ENCODE assay signal across 10 mouse cellular contexts in genomic region chr2:29669711-29670110, GRCm38 (mm10). TPM values are rescaled to one million over a fixed set of nuclear protein-coding genes. Genes with fewer than 3 reads are reported as not detected.
A peak's percentile ranks its signal among the peaks of the same experiment; 100 is the strongest.
DNase-seq lines count a peak whose midpoint lies in the region; ATAC-seq and TF ChIP-seq lines count a peak whose summit lies in the region.
"Had no signal": no experiment of that assay in that cellular context is flagged by ENCODE, and none has a peak within 500 bp of the region (broad histone marks: within the 10 kb centered on the region; RNA-seq: fewer than 3 reads in every experiment).

No protein-coding gene starts in this region.

- no peaks in the 10 kb centered on the region for H3K36me3 ChIP-seq in embryonic facial prominence, embryonic 14.5 days (ENCODE audit: control insufficient read depth, insufficient read depth, low read length)
- peaks cover 5% of the 10 kb centered on the region; the same call in 1 of the 2 replicates for H3K36me3 ChIP-seq in embryonic facial prominence, embryonic 10.5 days (replicated peaks)
- no peaks in the 10 kb centered on the region for H3K36me3 ChIP-seq in kidney, postnatal 0 days (ENCODE audit: insufficient read depth, low read length)
- peaks cover 50% of the 10 kb centered on the region for H3K36me3 ChIP-seq in E14TG2a.4 (ENCODE audit: insufficient read depth, low read length)
- no peaks in the 10 kb centered on the region for H3K36me3 ChIP-seq in lung, postnatal 0 days (ENCODE audit: insufficient read depth, low read length)
- H3K36me3 ChIP-seq: neural tube, embryonic 12.5 days had no signal

- no peak for ATAC-seq in embryonic facial prominence, embryonic 14.5 days (ENCODE audit: low read depth)
- ATAC-seq in kidney, postnatal 0 days (replicated peaks; ENCODE audit: low FRiP score, low read depth) = no peak
- peak; percentile 42 for ATAC-seq in lung, postnatal 0 days

- H3K9me3 ChIP-seq in embryonic facial prominence, embryonic 14.5 days (ENCODE audit: control insufficient read depth, low read length) = no peaks in the 10 kb centered on the region
- H3K9me3 ChIP-seq in embryonic facial prominence, embryonic 10.5 days = no peaks in the 10 kb centered on the region
- no peaks in the 10 kb centered on the region for H3K9me3 ChIP-seq in kidney, postnatal 0 days (replicated peaks; ENCODE audit: low read length)
- H3K9me3 ChIP-seq in E14TG2a.4 (ENCODE audit: low read length) = no peaks in the 10 kb centered on the region
- no peaks in the 10 kb centered on the region for H3K9me3 ChIP-seq in lung, postnatal 0 days (ENCODE audit: low read length)
- H3K9me3 ChIP-seq: neural tube, embryonic 12.5 days had no signal

- H3K4me2 ChIP-seq in embryonic facial prominence, embryonic 14.5 days (ENCODE audit: low read depth, low read length) = no peak overlapping the region
- no peak overlapping the region for H3K4me2 ChIP-seq in kidney, postnatal 0 days (ENCODE audit: low read length)
- no peak overlapping the region for H3K4me2 ChIP-seq in lung, postnatal 0 days (replicated peaks; ENCODE audit: low read depth, low read length)
- H3K4me2 ChIP-seq: neural tube, embryonic 12.5 days had no signal

- peaks cover 32% of the 10 kb centered on the region for H3K4me1 ChIP-seq in embryonic facial prominence, embryonic 14.5 days (ENCODE audit: control insufficient read depth, insufficient read depth, low read length)
- peaks cover 43% of the 10 kb centered on the region for H3K4me1 ChIP-seq in embryonic facial prominence, embryonic 10.5 days
- H3K4me1 ChIP-seq in kidney, postnatal 0 days (replicated peaks; ENCODE audit: insufficient read depth, low read length) = peaks cover 30% of the 10 kb centered on the region
- peaks cover 88% of the 10 kb centered on the region for H3K4me1 ChIP-seq in E14TG2a.4 (replicated peaks; ENCODE audit: low read depth, low read length)
- H3K4me1 ChIP-seq in lung, postnatal 0 days (ENCODE audit: insufficient read depth, low read depth, low read length) = peaks cover 29% of the 10 kb centered on the region

- TF ChIP-seq EP300 in lung, postnatal 0 days (IDR thresholded peaks at IDR 0.05) = no peak

- TF ChIP-seq CTCF in kidney, postnatal 0 days (IDR thresholded peaks at IDR 0.05; ENCODE audit: low read depth) = no peak
- no peak for TF ChIP-seq CTCF in E14TG2a.4 (conservative IDR thresholded peaks at IDR 0.05; ENCODE audit: low read length)
- no peak for TF ChIP-seq CTCF in lung, postnatal 0 days (IDR thresholded peaks at IDR 0.05)

- H3K4me3 ChIP-seq in embryonic facial prominence, embryonic 14.5 days (ENCODE audit: low read depth, low read length) = no peak overlapping the region
- no peak overlapping the region for H3K4me3 ChIP-seq in embryonic facial prominence, embryonic 10.5 days
- H3K4me3 ChIP-seq in kidney, postnatal 0 days (replicated peaks; ENCODE audit: low read depth, low read length) = no peak overlapping the region
- peak overlapping the region; percentile 13; the same call in 1 of the 2 replicates for H3K4me3 ChIP-seq in E14TG2a.4 (replicated peaks; ENCODE audit: low read length)
- H3K4me3 ChIP-seq in lung, postnatal 0 days (ENCODE audit: low read depth, low read length) = no peak overlapping the region
- H3K4me3 ChIP-seq: neural tube, embryonic 12.5 days had no signal

- no peak overlapping the region for H3K9ac ChIP-seq in embryonic facial prominence, embryonic 14.5 days (ENCODE audit: low read depth, low read length)
- no peak overlapping the region for H3K9ac ChIP-seq in kidney, postnatal 0 days (ENCODE audit: low read depth, low read length)
- H3K9ac ChIP-seq in lung, postnatal 0 days (replicated peaks; ENCODE audit: low read depth) = no peak overlapping the region
- H3K9ac ChIP-seq: neural tube, embryonic 12.5 days had no signal

- DNase-seq in embryonic facial prominence, embryonic 14.5 days (ENCODE audit: low spot score) = peak; percentile 27
- no peak for DNase-seq in embryonic facial prominence, embryonic 10.5 days (ENCODE audit: low spot score)
- peak; percentile 64 for DNase-seq in kidney, postnatal 0 days (ENCODE audit: low spot score)
- no peak for DNase-seq in kidney, postnatal 25 days
- DNase-seq in lung, postnatal 0 days (ENCODE audit: low spot score) = peak; percentile 87
- DNase-seq in embryo, embryonic 10.5 days (ENCODE audit: low spot score) = no peak
- DNase-seq in urinary bladder, adult 2 months (ENCODE audit: low spot score) = no peak
- DNase-seq: embryo, embryonic 11 days had no signal

- H3K27ac ChIP-seq in embryonic facial prominence, embryonic 14.5 days (replicated peaks; ENCODE audit: low read depth, low read length) = peak overlapping the region; percentile 80
- no peak overlapping the region for H3K27ac ChIP-seq in embryonic facial prominence, embryonic 10.5 days (replicated peaks)
- peak overlapping the region; percentile 57 for H3K27ac ChIP-seq in kidney, postnatal 0 days
- H3K27ac ChIP-seq in lung, postnatal 0 days (ENCODE audit: low read length) = peak overlapping the region; percentile 66
- H3K27ac ChIP-seq: neural tube, embryonic 12.5 days had no signal

- H3K27me3 ChIP-seq in embryonic facial prominence, embryonic 14.5 days (replicated peaks; ENCODE audit: control insufficient read depth, insufficient read depth, low read length) = no peaks in the 10 kb centered on the region
- H3K27me3 ChIP-seq in embryonic facial prominence, embryonic 10.5 days (replicated peaks; ENCODE audit: low read depth, poor library complexity, severe bottlenecking) = no peaks in the 10 kb centered on the region
- H3K27me3 ChIP-seq in kidney, postnatal 0 days (ENCODE audit: insufficient read depth, low read length) = no peaks in the 10 kb centered on the region
- H3K27me3 ChIP-seq in E14TG2a.4 (ENCODE audit: insufficient read depth, low read length) = no peaks in the 10 kb centered on the region
- H3K27me3 ChIP-seq in lung, postnatal 0 days (replicated peaks; ENCODE audit: insufficient read depth, low read length) = no peaks in the 10 kb centered on the region
- H3K27me3 ChIP-seq: neural tube, embryonic 12.5 days had no signal

RNA-seq across cellular contexts. Expression of gene Rapgef1, which starts 50.2 kb away (rescaled TPM):
- polyA plus RNA-seq in embryonic facial prominence, embryonic 14.5 days (2014; fragmentation: Nextera tagmentation; extraction: Ambion mirVana) = 19.0 and 22.4 TPM in 2 replicates
- 16.5 and 17.3 TPM in 2 replicates for polyA plus RNA-seq in embryonic facial prominence, embryonic 10.5 days (2016; fragmentation: Nextera tagmentation; extraction: Ambion mirVana)
- 10.4 and 12.0 TPM in 2 replicates for polyA plus RNA-seq in kidney, postnatal 0 days (2015; fragmentation: Nextera tagmentation; extraction: Ambion mirVana)
- 10.6 and 11.4 TPM in 2 replicates for polyA plus RNA-seq in lung, postnatal 0 days (2015; fragmentation: Nextera tagmentation; extraction: Ambion mirVana)
- 29.0 and 34.9 TPM in 2 replicates for polyA plus RNA-seq in urinary bladder, adult 2 months (2012; rRNA removed)

Comparison
In these comparisons a context has a peak if more than half of its experiments do, and no peak if none do; other contexts are left out.
1. DNase-seq: peak in embryonic facial prominence, embryonic 14.5 days (single experiment), kidney, postnatal 0 days (single experiment) and lung, postnatal 0 days (single experiment); none in embryonic facial prominence, embryonic 10.5 days (single experiment), kidney, postnatal 25 days (0 of 2), embryo, embryonic 10.5 days (single experiment) and urinary bladder, adult 2 months (single experiment).